Mouse (Mus musculus) lung, postnatal 10 days (tissue): Measurements from ENCODE around the gene Mrpl28.
"Not testable (repeated sequence)": the region's sequence is repeated elsewhere in the genome, so short reads cannot be mapped to it uniquely, and the experiment has no call there.

Source experiments
- DNase-seq: peaks from one replicate; pipeline ENCODE4 v3.0.0; 2021

The Mrpl28 gene

DNA sequence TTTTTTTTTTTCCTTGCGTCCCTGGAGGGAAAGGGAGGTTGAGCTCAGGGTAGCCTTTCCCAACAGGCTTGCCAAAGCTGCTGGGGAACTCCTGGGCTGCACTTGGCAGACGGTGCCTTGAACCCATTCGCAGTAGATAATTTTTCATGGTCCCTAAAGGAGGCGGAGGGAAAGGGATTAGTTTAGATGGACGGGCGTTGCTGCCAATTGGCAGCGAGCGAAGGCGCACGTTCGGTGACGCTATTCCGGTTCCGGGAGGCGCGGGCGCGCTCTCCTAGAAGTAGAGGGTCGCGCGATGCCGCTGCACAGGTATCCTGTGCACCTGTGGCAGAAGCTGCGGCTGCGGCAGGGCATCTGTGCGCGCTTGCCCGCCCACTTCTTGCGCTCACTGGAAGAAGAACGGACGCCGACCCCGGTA, at the start of gene Mrpl28:
Gene Mrpl28, plus strand, starts transcription at position 234 of the 418 bp plus-strand sequence.
- peak; percentile 97 for DNase-seq

DNA sequence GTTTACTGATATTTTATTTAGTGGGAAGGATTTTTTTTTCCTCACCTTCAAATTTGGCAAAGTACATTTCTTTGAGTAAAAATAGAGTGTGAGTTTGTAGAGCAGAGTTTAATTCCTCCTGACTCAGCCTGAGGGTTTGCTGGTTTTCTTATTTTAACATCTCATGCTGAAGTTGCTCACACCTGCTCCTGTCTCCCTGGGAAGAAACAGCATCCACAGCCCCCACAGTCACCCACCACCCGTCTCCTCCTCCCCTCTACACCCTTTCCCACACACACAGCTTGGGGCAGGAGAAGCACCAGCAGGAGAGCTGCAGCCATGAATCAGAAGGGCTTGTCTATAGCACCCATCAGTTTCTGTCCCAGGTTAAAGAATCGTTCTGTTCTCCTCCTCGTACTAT, 48.1 kb upstream of the Mrpl28 start:
- no peak for DNase-seq

DNA sequence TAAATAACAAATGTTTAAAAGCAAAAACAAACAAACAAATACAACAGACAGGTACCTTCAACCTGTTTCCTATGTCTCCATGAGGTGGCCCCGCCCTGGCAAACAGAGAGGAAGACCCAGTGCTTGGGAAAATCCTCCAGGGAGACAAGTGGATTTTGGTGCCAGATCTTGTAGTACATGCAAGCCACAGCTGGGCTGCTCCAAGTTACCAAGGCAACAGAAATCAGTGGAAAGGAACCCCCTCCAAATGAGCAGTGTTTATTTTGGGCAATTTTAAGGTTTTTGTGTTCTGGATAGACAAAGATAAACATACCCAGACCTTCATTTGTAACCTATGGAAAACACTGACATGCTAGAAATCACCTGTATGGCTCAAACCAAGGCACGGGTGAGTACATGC, 44.4 kb upstream of the Mrpl28 start:
- no peak for DNase-seq

DNA sequence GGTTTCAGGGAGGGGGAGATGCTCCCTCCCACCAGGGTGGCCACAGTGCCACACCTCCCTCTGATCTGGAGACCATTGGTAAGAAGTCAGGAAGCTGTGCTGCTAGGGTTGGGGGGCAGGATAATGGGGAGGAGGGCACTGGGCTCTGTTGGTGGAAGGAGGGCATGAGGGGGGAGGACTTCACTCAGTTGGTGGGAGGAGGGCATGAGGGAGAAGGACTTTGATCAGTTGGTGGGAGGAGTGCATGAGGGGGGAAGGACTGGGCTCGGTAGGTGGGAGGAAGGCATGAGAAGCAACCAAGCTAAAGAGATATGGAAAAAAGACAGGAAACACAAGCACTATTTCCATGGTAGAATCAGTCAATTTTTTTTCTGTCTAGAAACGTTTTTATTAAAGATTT, 42.4 kb upstream of the Mrpl28 start:
- no peak for DNase-seq

DNA sequence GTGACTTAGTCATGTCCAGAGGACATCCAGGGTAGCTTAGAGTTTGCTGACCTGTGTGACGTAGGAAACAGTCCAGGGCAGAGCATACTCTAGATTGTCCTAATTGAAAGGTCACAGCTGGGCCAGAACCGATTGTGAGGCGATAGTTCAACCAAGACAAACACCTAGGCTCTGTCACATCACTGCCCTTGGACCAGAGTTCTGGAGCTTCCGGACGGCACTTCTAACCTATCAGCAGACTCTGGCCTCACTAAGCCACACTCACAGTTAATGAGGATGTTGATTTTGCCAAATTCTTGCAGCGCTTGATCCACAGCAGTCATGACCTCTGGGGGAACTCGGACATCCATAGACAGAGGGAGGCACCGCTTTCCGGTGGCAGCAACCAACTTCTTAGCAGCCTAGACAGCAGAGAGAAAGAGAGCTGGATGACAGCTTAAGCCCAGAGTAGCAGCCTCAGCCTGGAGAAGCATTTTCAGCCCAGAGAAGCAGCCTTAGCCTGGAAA, 36.2 kb upstream of the Mrpl28 start:
- no peak for DNase-seq

DNA sequence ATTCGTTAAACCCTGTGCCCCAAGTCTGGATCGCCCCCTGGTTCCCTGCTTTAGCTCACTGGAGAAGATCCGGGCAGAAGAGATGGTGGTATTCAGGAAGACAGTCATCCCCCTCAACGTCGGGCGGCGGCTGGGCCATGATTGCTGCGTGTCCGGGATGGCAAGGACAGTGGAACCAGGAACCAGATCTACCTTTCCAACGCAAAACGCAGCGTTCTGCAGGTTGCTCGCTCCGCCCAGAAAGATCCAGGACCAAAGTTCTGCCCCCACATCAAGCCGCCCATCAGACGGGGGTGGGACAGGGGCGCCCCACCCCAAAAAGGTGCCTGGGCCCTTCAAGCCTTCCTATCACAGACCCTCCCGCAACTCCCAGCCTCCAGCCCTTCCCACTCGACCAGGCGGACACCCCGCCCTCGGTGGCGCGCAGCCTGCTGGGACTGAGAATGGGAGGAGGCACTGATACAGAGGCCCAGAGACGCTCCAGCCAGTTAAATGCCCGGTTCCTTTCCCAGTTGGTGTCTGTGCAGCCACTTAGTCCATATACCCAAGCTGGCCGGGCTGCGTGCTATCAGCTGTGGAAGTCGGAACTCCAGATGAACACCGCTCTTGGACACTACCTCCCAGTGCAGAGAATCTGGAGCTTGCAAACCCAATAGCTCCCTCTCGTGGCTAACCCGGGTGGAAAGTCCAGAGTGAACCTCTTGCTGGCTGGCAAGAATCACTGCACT, 33.2 kb upstream of the Mrpl28 start, which contains the start of gene Decr2:
Gene Decr2, minus strand, starts transcription at position 433 of the 728 bp plus-strand sequence.
- peak; percentile 95 for DNase-seq

DNA sequence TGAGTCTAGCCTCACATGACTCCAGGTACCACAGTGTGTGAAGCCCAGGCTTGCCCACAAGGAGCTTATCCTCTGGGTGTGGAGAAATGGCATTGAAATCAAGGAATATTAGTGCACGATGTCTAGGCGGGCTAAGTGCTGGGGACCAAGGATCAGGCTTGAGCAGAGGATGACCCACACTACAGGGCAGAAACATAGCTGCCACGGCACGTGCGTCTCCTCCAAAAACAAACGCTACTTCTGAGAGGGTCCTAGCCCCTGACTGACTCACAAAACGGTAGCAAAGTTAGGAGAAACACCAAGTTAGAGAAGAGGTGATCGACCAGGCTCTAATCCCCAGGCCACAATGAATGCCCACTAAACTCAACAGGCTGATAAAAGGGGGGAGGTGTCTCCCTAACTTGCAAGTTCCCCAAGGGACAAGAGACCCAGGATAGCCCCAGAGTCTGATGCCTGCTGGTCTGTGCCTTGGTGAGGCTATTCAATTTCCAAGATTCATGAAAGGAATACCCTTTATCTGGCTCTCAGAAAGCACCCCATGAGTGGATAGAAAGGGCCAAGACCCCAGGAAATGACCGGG, 28.7 kb upstream of the Mrpl28 start:
- no peak for DNase-seq

DNA sequence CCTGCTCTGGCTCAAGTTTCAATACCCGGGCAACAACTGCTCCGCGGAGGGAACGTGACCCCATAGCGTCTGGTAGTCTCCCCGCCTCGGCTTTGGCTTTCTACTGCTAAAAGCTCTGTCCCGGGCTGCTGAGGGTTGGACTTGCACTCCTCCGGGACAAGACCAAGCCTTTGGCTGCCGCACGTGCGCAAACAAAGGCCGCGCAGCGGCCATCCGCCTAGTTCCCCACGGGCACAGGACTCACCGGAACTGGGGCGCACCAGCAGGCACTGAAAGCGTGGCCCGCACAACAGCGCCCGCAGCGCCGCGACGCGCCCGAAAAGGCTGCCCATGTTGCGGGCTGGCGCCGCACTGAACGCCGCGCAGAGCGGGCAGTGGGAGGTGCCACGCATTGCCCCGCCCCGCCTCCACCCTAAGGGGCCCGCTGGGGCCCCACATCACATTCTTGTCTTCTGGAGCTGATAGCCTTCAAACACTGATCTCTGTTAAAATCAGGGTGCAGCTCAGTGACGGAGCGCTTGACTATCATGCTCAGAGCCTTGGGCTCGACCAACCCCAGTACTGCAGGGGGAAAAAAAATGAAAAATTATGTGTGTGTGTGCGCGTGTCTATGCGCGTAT, 28.1 kb upstream of the Mrpl28 start, which contains the start of gene Nme4:
Gene Nme4, minus strand, starts transcription at position 482 of the 620 bp plus-strand sequence.
- peak; percentile 42 for DNase-seq

DNA sequence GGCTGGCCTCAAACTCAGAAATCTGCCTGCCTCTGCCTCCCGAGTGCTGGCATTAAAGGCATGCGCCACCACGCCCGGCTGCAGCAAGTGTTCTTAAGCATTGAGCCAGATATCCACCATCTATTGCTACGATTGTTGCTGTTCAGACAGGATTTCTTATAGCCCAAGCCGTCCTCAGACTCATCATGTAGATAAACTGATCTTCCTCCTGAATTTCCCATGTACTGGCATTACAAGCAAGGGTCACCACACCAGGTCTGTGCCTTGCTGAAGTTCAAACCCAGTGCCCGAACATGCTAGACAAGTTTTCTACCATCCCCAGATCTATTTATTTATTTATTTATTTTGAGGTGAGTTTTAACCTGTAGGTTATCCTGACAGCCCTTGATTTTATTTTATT, 24.8 kb upstream of the Mrpl28 start:
- no peak for DNase-seq

DNA sequence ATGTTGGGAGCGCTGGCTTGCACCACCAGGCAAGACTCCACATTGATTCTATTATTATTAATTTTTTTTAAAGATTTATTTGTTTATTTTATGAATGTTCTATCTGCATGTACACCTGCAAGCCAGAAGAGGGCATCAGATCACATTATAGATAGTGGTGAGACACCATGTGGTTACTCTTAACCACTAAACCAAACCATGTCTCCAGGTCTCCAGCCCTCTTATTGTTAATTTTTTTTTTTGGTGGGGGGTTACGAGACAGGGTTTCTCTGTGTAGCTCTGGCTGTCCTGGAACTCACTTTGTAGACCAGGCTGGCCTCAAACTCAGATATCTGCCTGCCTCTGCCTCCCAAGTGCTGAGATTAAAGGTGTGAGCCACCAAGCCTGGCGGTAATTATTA, 24.0 kb upstream of the Mrpl28 start:
- DNase-seq, result peak; percentile 32

DNA sequence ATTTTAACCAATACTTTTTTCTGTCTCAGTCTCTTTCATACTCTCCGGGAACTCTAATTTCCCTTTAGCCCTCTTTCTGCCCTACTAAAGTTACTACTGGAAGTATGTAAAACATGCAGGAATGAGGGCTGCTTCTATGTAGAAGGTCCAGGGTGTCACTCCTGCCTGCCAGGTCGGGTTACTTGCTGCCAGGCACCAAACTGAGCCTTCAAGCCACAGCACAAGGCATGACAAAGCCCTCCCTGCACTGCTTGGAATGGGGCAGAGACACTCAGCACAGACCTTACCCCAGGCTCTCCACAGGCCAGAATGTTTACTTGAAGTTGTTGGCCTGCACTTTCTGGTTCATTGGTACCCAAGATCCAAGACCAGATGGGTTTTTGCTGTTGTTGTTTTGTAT, 23.1 kb upstream of the Mrpl28 start:
- no peak for DNase-seq

DNA sequence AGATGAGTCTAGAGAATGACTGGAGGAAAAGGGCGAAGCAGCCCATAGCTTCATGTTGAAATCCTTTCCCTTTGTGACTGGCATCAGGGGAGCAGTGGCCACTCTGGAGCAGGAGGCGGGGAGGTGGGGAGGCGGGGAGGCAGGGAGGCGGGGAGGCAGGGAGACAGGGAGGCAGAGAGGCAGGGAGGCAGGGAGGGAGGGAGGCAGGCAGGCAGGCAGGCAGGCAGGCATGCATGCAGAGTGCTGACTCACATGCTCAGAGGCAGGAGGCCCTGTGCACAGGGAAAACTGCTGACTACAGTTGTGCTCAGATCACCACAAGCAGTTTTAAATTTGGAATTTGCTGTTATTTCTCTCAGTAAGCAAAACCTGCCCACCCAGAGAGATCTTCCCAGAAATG, 21.8 kb upstream of the Mrpl28 start:
- DNase-seq, result no peak

DNA sequence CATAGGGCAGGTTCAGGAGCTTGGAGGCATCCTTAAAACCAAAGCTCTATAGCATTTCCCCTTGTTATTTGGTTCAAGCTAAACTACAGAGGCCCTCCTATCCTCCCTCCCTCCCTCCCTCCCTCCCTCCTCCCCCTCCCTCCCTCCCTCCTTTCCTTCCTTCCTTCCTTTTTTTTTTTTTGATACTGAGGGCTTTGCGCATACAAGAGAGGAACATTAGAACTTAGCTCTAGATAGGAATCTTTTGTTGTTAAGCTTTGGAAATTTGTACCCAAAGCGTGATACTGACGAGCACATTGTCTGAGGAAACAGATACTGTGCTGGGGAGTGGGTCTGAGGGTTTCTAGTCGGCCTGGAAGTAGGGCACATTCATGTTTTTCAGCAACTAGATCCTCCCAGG, 17.7 kb upstream of the Mrpl28 start:
- DNase-seq, result no peak

DNA sequence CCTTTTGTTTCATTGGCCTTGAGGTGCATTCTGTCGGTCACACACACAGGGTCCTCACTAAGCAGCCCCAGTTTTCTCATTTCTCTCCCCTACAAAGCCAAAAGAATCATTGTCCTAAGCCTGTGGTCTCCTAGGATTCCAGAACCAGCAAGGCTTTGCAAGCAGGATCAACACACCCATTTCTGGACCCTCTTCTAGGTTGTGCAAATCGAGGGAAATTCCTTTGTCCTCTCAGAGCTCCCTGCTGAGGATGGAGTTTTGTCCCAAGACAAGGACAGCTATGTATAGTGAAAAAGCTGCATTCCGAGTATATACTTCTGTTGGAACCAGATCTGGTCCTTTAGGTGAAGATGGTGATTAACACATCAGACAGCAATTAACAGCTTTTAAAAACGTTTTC, 13.1 kb upstream of the Mrpl28 start:
- DNase-seq, result no peak

DNA sequence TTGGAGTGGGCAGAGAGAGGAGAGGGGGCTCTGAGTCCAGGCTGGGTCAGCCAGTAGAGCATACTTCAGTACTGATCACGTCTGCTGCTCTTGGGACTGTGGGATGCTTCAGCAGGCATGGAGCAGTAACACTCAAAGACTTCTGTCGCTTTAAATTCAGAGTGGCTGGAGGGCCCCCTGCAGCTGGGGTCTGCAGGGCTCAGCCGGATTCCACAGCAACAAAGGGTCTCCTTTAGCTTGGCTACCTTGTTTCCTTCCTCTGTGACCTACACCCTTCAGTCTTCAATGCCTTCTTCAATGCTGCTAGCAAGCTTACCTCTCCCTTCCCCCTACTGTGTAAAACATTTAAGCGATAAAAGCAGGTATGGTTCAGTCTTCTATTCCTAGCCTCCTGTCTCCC, 12.3 kb upstream of the Mrpl28 start:
- DNase-seq, result no peak

DNA sequence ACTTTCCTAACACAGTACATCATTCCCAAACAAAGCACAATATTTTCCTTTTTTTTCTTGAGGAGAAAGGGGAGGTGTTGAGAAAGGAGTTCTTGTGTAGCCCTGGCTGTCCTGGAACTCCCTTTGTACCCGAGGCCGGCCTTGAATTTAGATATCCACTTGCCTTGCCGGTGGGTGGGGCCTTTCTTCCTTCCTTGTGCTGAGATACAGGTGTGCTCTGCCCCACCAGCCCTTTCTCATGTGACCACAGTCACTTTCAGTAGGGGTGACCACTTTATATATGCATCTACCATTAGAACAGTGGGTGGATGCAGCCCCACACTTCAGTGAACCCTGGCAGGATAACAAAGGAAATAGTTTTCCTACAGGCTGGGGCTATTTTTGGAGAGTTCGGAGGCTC, 11.6 kb upstream of the Mrpl28 start:
- no peak for DNase-seq

DNA sequence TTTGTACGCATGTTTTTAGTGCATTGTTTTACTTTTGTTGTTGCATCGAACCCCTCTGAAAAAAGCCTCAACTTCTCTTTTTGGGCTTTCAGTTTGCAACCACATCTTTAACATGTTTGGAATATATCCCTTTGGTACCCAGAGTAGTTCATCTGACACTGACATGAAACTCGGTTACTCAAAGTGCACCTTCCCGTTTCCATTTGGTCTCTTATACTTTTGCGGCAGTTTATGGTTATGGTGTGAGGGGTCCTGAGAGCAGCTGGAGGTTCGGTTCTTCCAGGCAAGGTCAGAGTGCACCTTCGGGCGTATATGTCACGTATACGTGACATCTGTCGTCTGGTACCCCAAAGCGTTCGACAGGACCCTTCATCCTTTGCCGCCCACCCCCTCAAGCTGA, 10.5 kb upstream of the Mrpl28 start:
- DNase-seq, result no peak

DNA sequence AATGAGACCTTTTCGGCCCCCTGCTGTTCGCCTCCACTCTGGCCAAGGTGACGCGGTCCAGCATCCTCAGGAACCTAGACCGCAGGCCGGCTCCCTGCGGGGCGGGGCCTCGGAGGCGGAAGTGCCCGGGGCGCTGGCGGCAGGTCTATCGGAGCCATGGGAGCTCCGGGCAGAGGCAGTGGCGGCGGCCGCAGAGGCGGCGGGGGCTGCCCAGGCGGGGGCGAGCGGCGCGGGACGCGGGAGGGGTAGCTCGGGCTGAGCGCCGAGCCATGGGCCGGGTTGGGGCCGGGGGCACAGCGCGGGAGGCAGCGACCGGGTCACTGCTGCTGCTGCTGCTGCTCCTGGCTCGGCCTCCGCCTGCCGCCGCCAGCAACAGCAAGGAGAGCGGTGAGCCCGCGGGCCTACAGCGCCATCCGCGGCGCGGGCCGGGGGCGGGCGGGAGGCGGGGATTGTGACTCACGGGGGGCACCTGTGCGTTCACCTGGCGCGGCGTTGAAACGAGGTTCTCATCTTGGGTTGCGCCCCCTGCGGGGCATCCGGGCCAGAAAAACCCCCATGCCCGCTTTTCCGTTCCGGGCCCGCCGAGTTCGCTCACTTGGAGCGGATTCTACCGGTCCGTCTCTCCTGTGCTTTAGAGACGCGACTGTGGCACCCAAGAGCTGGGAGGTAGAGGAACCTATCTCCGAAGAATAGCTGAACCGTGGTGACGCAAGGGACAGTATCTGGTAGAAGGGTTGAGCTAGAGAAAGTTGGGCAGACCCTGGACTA, 9.9 kb upstream of the Mrpl28 start, which contains the start of gene Tmem8:
Gene Tmem8, plus strand, starts transcription at position 119 of the 768 bp plus-strand sequence.
- peak; percentile 74 for DNase-seq

DNA sequence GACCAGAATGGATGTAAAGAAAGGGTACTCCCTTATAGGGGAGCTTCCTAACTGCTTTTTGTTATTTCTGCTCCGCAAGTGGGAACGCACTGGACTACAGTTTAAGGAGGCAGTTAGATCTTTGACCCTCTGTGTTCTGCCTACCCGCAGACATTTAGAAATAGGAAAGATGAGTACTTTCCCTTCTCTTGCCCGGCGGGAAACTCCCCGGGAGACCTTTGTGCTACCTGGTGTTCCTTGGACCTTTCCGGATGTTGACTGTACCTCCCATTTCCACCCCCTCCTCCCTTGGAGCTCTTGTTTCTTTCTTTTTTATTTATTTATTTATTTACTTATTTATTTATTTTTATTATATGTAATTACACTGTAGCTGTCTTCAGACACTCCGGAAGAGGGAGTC, 9.2 kb upstream of the Mrpl28 start:
- DNase-seq, result no peak

DNA sequence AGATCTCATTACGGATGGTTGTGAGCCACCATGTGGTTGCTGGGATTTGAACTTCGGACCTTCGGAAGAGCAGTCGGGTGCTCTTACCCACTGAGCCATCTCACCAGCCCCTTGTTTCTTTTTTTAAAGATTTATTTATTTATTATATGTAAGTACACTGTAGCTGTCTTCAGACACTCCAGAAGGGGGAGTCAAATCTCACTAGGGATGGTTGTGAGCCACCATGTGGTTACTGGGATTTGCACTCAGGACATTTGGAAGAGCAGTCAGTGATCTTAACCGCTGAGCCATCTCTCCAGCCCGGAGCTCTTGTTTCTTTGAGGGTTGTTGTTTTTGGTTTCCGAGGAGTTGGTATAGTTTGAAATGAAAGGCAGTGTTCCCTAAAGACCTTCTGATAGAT, 8.8 kb upstream of the Mrpl28 start:
- DNase-seq, result not testable (repeated sequence)

DNA sequence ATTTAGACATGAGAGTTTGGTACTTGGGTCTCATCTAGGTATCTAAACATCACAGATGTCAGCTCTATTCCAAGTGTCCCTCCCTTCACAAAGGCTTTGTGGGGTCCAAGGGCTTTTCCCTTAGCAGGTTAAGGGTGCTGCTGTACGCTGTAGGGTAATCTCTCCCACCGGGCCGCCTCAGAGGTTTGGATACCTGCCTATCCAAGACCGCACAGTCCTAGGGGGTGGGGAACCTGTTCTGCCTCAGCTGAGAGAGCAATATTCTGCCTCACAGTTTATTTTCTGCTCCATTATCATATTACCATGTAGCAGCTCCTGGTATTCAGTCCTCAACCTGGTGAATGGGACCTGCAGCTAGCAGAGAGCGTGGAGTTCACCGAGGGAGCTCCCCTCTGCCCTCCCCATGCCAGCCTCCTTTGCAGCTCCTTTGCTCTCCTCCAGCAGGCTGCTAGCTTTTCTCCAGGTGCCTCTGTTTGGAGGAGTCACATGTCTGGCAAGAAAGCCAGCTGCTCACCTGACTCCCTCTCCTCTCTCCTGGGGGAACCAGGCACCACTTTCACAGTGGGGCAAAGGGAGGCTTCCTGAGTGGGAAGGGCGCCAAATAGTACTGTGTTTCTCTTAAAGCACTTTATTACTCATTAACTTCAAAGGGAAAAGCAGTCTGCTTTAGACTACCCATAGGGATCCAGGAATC, 7.9 kb upstream of the Mrpl28 start:
- DNase-seq, result peak; percentile 55

DNA sequence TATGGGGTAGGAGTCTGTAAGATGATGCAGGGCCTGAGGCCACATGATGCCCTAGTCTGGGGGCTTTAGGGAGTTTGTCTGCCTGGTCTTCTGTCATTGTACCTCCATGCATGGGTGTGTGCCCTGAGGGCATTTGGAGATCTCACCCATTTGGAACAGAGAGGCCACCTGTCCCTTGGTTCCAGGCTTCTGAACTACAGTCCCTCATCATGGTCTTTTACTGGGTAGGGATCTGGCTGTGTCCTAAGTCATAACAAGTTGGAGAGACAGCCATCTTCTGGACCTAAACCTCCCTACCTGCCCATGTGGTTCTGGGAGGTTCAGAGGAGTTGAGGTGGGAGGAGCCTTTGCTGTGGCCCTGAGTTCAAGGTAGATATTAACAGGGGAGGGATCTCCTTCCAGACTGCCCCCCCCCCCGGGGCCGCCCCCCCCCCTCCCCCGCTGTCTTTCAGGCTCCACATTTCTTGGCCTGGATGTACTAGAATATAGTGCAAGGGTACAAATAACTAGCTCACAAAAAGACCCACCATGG, 7.3 kb upstream of the Mrpl28 start:
- DNase-seq, result no peak
